Mouse (Mus musculus) MEL (cell line): Measurements from ENCODE around the gene Olfr322. TPM values are rescaled to one million over a fixed set of nuclear protein-coding genes. Genes with fewer than 3 reads are reported as not detected.
A peak's percentile ranks its signal among the peaks of the same experiment; 100 is the strongest.

ENCODE experiments used
- DNase-seq: peaks from one replicate; pipeline ENCODE4 v3.0.0; 2011; ENCODE audit warnings: low read depth, low spot score
- H3K27ac ChIP-seq: 2 replicates; pipeline ENCODE4 v1.5.1; 2012; ENCODE audit warnings: low read depth, mild to moderate bottlenecking, control low read depth, low read length, moderate library complexity; ENCODE audit not compliant: control insufficient read depth
- H3K27me3 ChIP-seq, 2 experiments: fragments of 150-350 bp in 1 of 2; sonication (generic) in 1 of 2; 2 replicates each; pipeline ENCODE4 v1.6.1; 2012; ENCODE audit warnings: low read length in 2 of 2, mild to moderate bottlenecking in 2 of 2, improper control_type of control experiment in 1 of 2, moderate library complexity in 1 of 2; ENCODE audit not compliant: insufficient read depth in 2 of 2, control insufficient read depth in 1 of 2
- H3K36me3 ChIP-seq, 2 experiments: 2 replicates each; pipeline ENCODE4 v1.6.1; 2012 to 2014; ENCODE audit warnings: low read length in 2 of 2, improper control_type of control experiment in 1 of 2, inconsistent platforms in 1 of 2, mild to moderate bottlenecking in 1 of 2; ENCODE audit not compliant: insufficient read depth in 2 of 2, control insufficient read depth in 1 of 2
- H3K4me1 ChIP-seq, 2 experiments: fragments of 150-350 bp in 1 of 2; sonication (generic) in 1 of 2; 2 replicates each; pipeline ENCODE4 v1.6.1; 2012; ENCODE audit warnings: low read length in 2 of 2, improper control_type of control experiment in 1 of 2, mild to moderate bottlenecking in 1 of 2; ENCODE audit not compliant: insufficient read depth in 2 of 2, control insufficient read depth in 1 of 2
- H3K4me3 ChIP-seq, 2 experiments: fragments of 150-350 bp in 1 of 2; sonication (generic) in 1 of 2; 2 replicates each; pipeline ENCODE4 v1.5.1; 2012; ENCODE audit warnings: low read depth in 2 of 2, low read length in 2 of 2, mild to moderate bottlenecking in 2 of 2, moderate library complexity in 2 of 2, control low read depth in 1 of 2, improper control_type of control experiment in 1 of 2; ENCODE audit not compliant: control insufficient read depth in 1 of 2, insufficient read depth in 1 of 2
- H3K79me2 ChIP-seq: 2 replicates; pipeline ENCODE4 v1.6.1; 2012; ENCODE audit warnings: mild to moderate bottlenecking, low read length, moderate library complexity; ENCODE audit not compliant: control insufficient read depth, poor library complexity, insufficient read depth
- H3K9ac ChIP-seq: 2 replicates; pipeline ENCODE4 v1.6.1; 2012; ENCODE audit warnings: low read depth, mild to moderate bottlenecking, control low read depth, low read length, moderate library complexity; ENCODE audit not compliant: control insufficient read depth, poor library complexity, severe bottlenecking
- H3K9me3 ChIP-seq: fragments of 150-350 bp; sonication (generic); replicated peaks from 2 replicates; pipeline ENCODE4 v1.6.1; 2012; ENCODE audit warnings: mild to moderate bottlenecking, low read length, improper control_type of control experiment, moderate library complexity; ENCODE audit not compliant: insufficient read depth
- BHLHE40 ChIP-seq: IDR thresholded peaks from 2 replicates; pipeline ENCODE4 v1.6.1; 2012; ENCODE audit warnings: low read depth, mild to moderate bottlenecking, inconsistent platforms, low read length, improper control_type of control experiment, borderline replicate concordance
- CHD1 ChIP-seq: IDR thresholded peaks from 2 replicates; pipeline ENCODE4 v1.6.1; 2012; ENCODE audit warnings: low read depth, mild to moderate bottlenecking, inconsistent platforms, low read length, improper control_type of control experiment
- E2F4 ChIP-seq: IDR thresholded peaks from 2 replicates; pipeline ENCODE4 v1.6.1; 2011; ENCODE audit warnings: low read depth, low read length, improper control_type of control experiment, borderline replicate concordance
- ELF1 ChIP-seq: IDR thresholded peaks from 2 replicates; pipeline ENCODE4 v1.6.1; 2014; ENCODE audit warnings: low read depth, mild to moderate bottlenecking, inconsistent platforms, low read length, improper control_type of control experiment, moderate library complexity
- GABPA ChIP-seq: IDR thresholded peaks from 2 replicates; pipeline ENCODE4 v1.6.1; 2012; ENCODE audit warnings: low read depth, mild to moderate bottlenecking, inconsistent platforms, low read length, improper control_type of control experiment, moderate library complexity
- GATA1 ChIP-seq: IDR thresholded peaks from 2 replicates; pipeline ENCODE4 v1.6.1; 2011; ENCODE audit warnings: low read depth, low read length, improper control_type of control experiment
- KAT2A ChIP-seq: conservative IDR thresholded peaks from 2 replicates; pipeline ENCODE4 v1.6.1; 2012; ENCODE audit warnings: low read depth, low read length, improper control_type of control experiment, inconsistent platforms
- MAFK ChIP-seq: IDR thresholded peaks from 2 replicates; pipeline ENCODE4 v1.6.1; 2011; ENCODE audit warnings: low read depth, mild to moderate bottlenecking, low read length, improper control_type of control experiment, borderline replicate concordance
- MAX ChIP-seq: IDR thresholded peaks from 2 replicates; pipeline ENCODE4 v1.6.1; 2011; ENCODE audit warnings: low read length, improper control_type of control experiment
- MEF2A ChIP-seq: IDR thresholded peaks from 2 replicates; pipeline ENCODE4 v1.6.1; 2014; ENCODE audit warnings: low read depth, mild to moderate bottlenecking, inconsistent platforms, low read length, improper control_type of control experiment; ENCODE audit not compliant: poor library complexity, insufficient replicate concordance, severe bottlenecking; ENCODE audit errors: extremely low read depth
- MYB ChIP-seq: IDR thresholded peaks from 2 replicates; pipeline ENCODE4 v1.6.1; 2011; ENCODE audit warnings: mild to moderate bottlenecking, low read depth, low read length, improper control_type of control experiment
- NELFE ChIP-seq: IDR thresholded peaks from 2 replicates; pipeline ENCODE4 v1.6.1; 2011; ENCODE audit warnings: low read depth, low read length, improper control_type of control experiment
- POLR2A ChIP-seq, 2 experiments: IDR thresholded peaks; 2 replicates each; pipeline ENCODE4 v1.6.1; 2011 to 2012; ENCODE audit warnings: low read length in 2 of 2, mild to moderate bottlenecking in 2 of 2, control low read depth in 1 of 2, improper control_type of control experiment in 1 of 2, low read depth in 1 of 2, moderate library complexity in 1 of 2; ENCODE audit not compliant: control insufficient read depth in 1 of 2, insufficient read depth in 1 of 2, poor library complexity in 1 of 2
- POLR2AphosphoS2 ChIP-seq: IDR thresholded peaks from 2 replicates; pipeline ENCODE4 v1.6.1; 2011; ENCODE audit warnings: low read length, improper control_type of control experiment
- RAD21 ChIP-seq: IDR thresholded peaks from 2 replicates; pipeline ENCODE4 v1.6.1; 2011; ENCODE audit warnings: mild to moderate bottlenecking, low read depth, low read length, improper control_type of control experiment
- TAL1 ChIP-seq: IDR thresholded peaks from 2 replicates; pipeline ENCODE4 v1.6.1; 2012; ENCODE audit warnings: mild to moderate bottlenecking, inconsistent platforms, low read length, moderate library complexity, mixed read lengths
- TCF12 ChIP-seq: IDR thresholded peaks from 2 replicates; pipeline ENCODE4 v1.6.1; 2014; ENCODE audit warnings: low read depth, mild to moderate bottlenecking, inconsistent platforms, low read length, improper control_type of control experiment, moderate library complexity
- UBTF ChIP-seq: IDR thresholded peaks from 2 replicates; pipeline ENCODE4 v1.6.1; 2012; ENCODE audit warnings: low read depth, mild to moderate bottlenecking, inconsistent platforms, low read length, improper control_type of control experiment, moderate library complexity, borderline replicate concordance; ENCODE audit not compliant: insufficient read depth
- USF2 ChIP-seq, 2 experiments: IDR thresholded peaks; 2 replicates each; pipeline ENCODE4 v1.6.1; 2011 to 2012; ENCODE audit warnings: improper control_type of control experiment in 2 of 2, low read length in 2 of 2, borderline replicate concordance in 1 of 2, inconsistent platforms in 1 of 2, low read depth in 1 of 2, mild to moderate bottlenecking in 1 of 2; ENCODE audit not compliant: insufficient read depth in 1 of 2
- ZC3H11A ChIP-seq: IDR thresholded peaks from 2 replicates; pipeline ENCODE4 v1.6.1; 2012; ENCODE audit warnings: low read depth, mild to moderate bottlenecking, inconsistent platforms, low read length, improper control_type of control experiment
- ZKSCAN1 ChIP-seq: IDR thresholded peaks from 2 replicates; pipeline ENCODE4 v1.6.1; 2012; ENCODE audit warnings: low read depth, mild to moderate bottlenecking, inconsistent platforms, low read length, improper control_type of control experiment, moderate library complexity
- polyA plus RNA-seq, 2 experiments: library from polyadenylated mRNA; stranded (reverse) in 1 of 2; unstranded in 1 of 2; fragments of >175 nt in 1 of 2; fragments of >200 nt in 1 of 2; gene quantifications; 2 replicates each; pipeline versions ENCODE4 v1.2.1 to v1.2.4; 2012; ENCODE audit warnings: low replicate concordance in 2 of 2, low read depth in 1 of 2; ENCODE audit not compliant: insufficient read length in 2 of 2, insufficient read depth in 1 of 2, missing spikeins in 1 of 2
- total RNA-seq: library from RNA; depleted of rRNA; stranded (reverse); fragments of 300-350 nt; gene quantifications from 2 replicates; pipeline ENCODE4 v1.2.3, GENCODE M21; 2012

The Olfr322 gene
- total and polyA plus RNA-seq, 3 experiments = not detected

DNA sequence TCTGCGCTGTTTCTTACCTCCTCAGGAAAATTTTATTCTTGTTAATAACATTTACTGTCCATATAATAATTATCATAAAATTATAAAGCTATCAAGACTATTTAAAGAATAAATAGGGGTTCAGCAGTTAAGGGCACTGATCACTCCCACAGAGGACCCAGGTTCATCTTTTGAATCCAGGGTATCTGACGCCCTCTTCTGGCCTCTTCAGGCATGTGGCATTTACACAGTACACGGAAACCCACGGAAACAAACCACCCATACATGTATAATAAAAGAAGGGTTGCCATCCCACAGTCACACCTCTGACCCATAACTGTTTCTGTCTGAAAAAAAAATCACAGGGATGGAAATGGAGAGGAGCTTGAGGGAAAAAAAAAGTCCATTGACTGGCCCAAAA, 13.2 kb downstream of the Olfr322 start (continued):
- TF ChIP-seq BHLHE40 (no peak), GABPA (no peak), ELF1 (no peak), E2F4 (no peak), NELFE (no peak), GATA1 (no peak), CHD1 (no peak), TAL1 (no peak), POLR2A (IDR thresholded peaks at IDR 0.05; ENCODE audit: control insufficient read depth in 1 of 2, insufficient read depth in 1 of 2, low read depth in 1 of 2, low read length in 2 of 2, poor library complexity in 1 of 2) (no peak), MAX (no peak)

DNA sequence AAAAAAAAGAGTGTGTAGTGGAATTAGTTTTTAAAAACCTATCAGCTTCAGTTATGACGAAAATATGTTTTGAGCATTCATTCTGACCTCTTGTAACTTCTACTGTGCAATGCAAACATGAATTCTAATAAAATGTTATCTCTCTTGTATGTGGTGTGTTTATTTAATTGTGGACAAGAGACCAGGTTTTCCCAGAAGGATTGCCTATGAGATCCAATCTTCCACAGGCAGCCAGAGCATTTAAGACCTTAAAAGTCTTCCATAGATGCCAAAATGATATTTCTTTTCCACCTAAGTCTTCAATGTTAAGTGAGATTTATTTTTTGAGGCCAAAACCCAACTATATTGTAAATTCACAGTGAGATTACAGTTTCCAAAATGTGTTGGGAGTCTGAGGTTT, 22.2 kb downstream of the Olfr322 start, which contains the start of gene Olfr320:
Gene Olfr320 (plus strand): TSS at position 301 of the 400 bp plus-strand sequence.
- Histone ChIP-seq H3K27me3 (peaks cover 6% of the 10 kb centered on the region in 2 experiments; a peak in 3 of 4 replicates), H3K36me3 (no peaks in the 10 kb centered on the region), H3K4me3 (no peak within 1 kb of the TSS), H3K9ac (no peak within 1 kb of the TSS), H3K4me1 (no peaks in the 10 kb centered on the region), H3K9me3 (no peaks in the 10 kb centered on the region), H3K27ac (no peak within 1 kb of the TSS), H3K79me2 (no peaks in the 10 kb centered on the region)
- peak; percentile 1 for DNase-seq
- TF ChIP-seq MYB (no peak), MEF2A (no peak), ZKSCAN1 (no peak), ZC3H11A (no peak), POLR2AphosphoS2 (no peak), USF2 (IDR thresholded peaks at IDR 0.05; ENCODE audit: borderline replicate concordance in 1 of 2, insufficient read depth in 1 of 2, low read depth in 1 of 2, low read length in 2 of 2) (no peak), UBTF (no peak), KAT2A (no peak), TCF12 (no peak), MAFK (no peak), RAD21 (no peak), NELFE (no peak)
